Mouse (Mus musculus) myocyte (in vitro differentiated cells): ENCODE results near the gene 4930519G04Rik. TPM values are rescaled to one million over a fixed set of nuclear protein-coding genes. Genes with fewer than 3 reads are reported as not detected.
"Not testable (repeated sequence)": the region's sequence is repeated elsewhere in the genome, so short reads cannot be mapped to it uniquely, and the experiment has no call there.

ENCODE experiments used
- H3K27me3 ChIP-seq: one replicate; pipeline ENCODE4 v1.6.1; 2011; ENCODE audit not compliant: control insufficient read depth, insufficient read depth, insufficient read length
- H3K36me3 ChIP-seq: one replicate; pipeline ENCODE4 v1.6.1; 2011; ENCODE audit not compliant: control insufficient read depth, insufficient read depth
- H3K4me2 ChIP-seq: one replicate; pipeline ENCODE4 v1.6.1; 2011; ENCODE audit warnings: low read depth, control low read depth
- H3K4me3 ChIP-seq: one replicate; pipeline ENCODE4 v1.5.1; 2011; ENCODE audit warnings: mild to moderate bottlenecking, control low read depth, moderate library complexity
- H3K79me2 ChIP-seq: one replicate; pipeline ENCODE4 v1.6.1; 2011; ENCODE audit not compliant: control insufficient read depth, insufficient read depth
- H3ac ChIP-seq: one replicate; pipeline ENCODE4 v1.6.1; 2011; ENCODE audit not compliant: control insufficient read depth, insufficient read length
- CEBPB ChIP-seq: IDR thresholded peaks from 2 replicates; pipeline ENCODE4 v1.6.1; 2011; ENCODE audit warnings: mild to moderate bottlenecking, moderate library complexity; ENCODE audit not compliant: poor library complexity, insufficient read depth, severe bottlenecking
- E2F4 ChIP-seq: IDR thresholded peaks from one replicate; pipeline ENCODE4 v1.6.1; 2011; ENCODE audit warnings: mild to moderate bottlenecking, control low read depth, moderate library complexity; ENCODE audit not compliant: insufficient read depth
- MAX ChIP-seq: IDR thresholded peaks from one replicate; pipeline ENCODE4 v1.6.1; 2011; ENCODE audit warnings: low read depth, mild to moderate bottlenecking, control low read depth
- MYOD1 ChIP-seq, 3 experiments: IDR thresholded peaks; one replicate each; pipeline ENCODE4 v1.6.1; 2011; ENCODE audit warnings: control low read depth in 2 of 3, low read depth in 2 of 3, mild to moderate bottlenecking in 2 of 3, moderate library complexity in 1 of 3; ENCODE audit not compliant: insufficient read length in 2 of 3, control insufficient read depth in 1 of 3
- MYOG ChIP-seq, 3 experiments: IDR thresholded peaks; one replicate each; pipeline ENCODE4 v1.6.1; 2011; ENCODE audit warnings: control low read depth in 2 of 3, low read depth in 2 of 3, mild to moderate bottlenecking in 2 of 3; ENCODE audit not compliant: insufficient read length in 2 of 3, control insufficient read depth in 1 of 3, insufficient read depth in 1 of 3
- POLR2A ChIP-seq: IDR thresholded peaks from one replicate; pipeline ENCODE4 v1.6.1; 2011; ENCODE audit warnings: low read depth, mild to moderate bottlenecking, control low read depth, moderate library complexity; ENCODE audit not compliant: insufficient read length
- POLR2AphosphoS2 ChIP-seq: IDR thresholded peaks from one replicate; pipeline ENCODE4 v1.6.1; 2011; ENCODE audit warnings: low read depth, control low read depth; ENCODE audit not compliant: insufficient read length
- REST ChIP-seq: IDR thresholded peaks from one replicate; pipeline ENCODE4 v1.6.1; 2011; ENCODE audit warnings: mild to moderate bottlenecking, control low read depth, moderate library complexity; ENCODE audit not compliant: insufficient read depth, insufficient read length
- SRF ChIP-seq: IDR thresholded peaks from one replicate; pipeline ENCODE4 v1.6.1; 2011; ENCODE audit warnings: low read depth; ENCODE audit not compliant: control insufficient read depth, insufficient read length
- TCF12 ChIP-seq: IDR thresholded peaks from one replicate; pipeline ENCODE4 v1.6.1; 2011; ENCODE audit warnings: mild to moderate bottlenecking, control low read depth; ENCODE audit not compliant: poor library complexity, insufficient read depth, severe bottlenecking
- TCF3 ChIP-seq: IDR thresholded peaks from one replicate; pipeline ENCODE4 v1.6.1; 2011; ENCODE audit warnings: low read depth, control low read depth; ENCODE audit not compliant: insufficient read length
- USF1 ChIP-seq: IDR thresholded peaks from one replicate; pipeline ENCODE4 v1.6.1; 2011; ENCODE audit warnings: low read depth, mild to moderate bottlenecking, control low read depth, moderate library complexity
- polyA plus RNA-seq: library from polyadenylated mRNA; unstranded; fragments of >200 nt; fragmentation: generic; extraction: Trizol; gene quantifications from one replicate; pipeline ENCODE4 v1.2.1, GENCODE M21; 2012; ENCODE audit warnings: missing spikeins

The 4930519G04Rik gene
- not detected for polyA plus RNA-seq

DNA sequence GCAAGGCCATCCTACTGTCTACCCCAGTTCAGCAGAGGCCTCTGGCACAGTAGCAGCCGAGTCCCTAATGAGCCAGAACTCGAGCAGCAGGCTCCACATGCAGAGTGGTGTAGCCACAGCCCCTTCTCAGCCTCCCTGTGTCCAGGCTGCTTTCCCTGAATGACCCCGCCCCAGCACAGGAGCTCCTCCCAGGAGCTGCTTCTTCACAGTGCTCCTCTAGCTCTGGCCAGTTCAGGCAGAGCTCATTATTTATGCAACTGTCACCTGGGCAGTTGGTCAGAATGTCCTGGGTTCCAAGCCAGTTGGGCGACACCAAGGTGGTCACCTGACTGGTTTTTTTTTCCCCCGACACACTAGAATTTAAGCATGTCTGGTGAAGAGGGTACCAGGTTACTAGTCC lies at the start of gene 4930519G04Rik:
TSS of gene 4930519G04Rik (plus strand) at position 301 of the 400 bp plus-strand sequence.
- H3ac ChIP-seq, H3K4me3 ChIP-seq, H3K4me2 ChIP-seq, H3K27me3 ChIP-seq, H3K79me2 ChIP-seq, H3K36me3 ChIP-seq: not testable (repeated sequence)

GRCm38 (mm10) chr5:114804335-114804734 lies 49.1 kb upstream of the 4930519G04Rik start:
- no peak for TF ChIP-seq REST
- no peak for TF ChIP-seq MYOD1 (IDR thresholded peaks at IDR 0.05; ENCODE audit: control insufficient read depth in 1 of 3, insufficient read length in 2 of 3, low read depth in 2 of 3)
- no peak for TF ChIP-seq E2F4
- TF ChIP-seq SRF = no peak
- no peak for TF ChIP-seq MAX
- TF ChIP-seq TCF3 = no peak
- no peak for TF ChIP-seq MYOG (IDR thresholded peaks at IDR 0.05; ENCODE audit: control insufficient read depth in 1 of 3, insufficient read depth in 1 of 3, insufficient read length in 2 of 3, low read depth in 2 of 3)
- no peak for TF ChIP-seq POLR2A
- TF ChIP-seq TCF12 = no peak
- no peak overlapping the region for H3ac ChIP-seq
- no peaks in the 10 kb centered on the region for H3K27me3 ChIP-seq
- no peak overlapping the region for H3K4me3 ChIP-seq
- peaks cover 5% of the 10 kb centered on the region for H3K36me3 ChIP-seq
- no peak overlapping the region for H3K4me2 ChIP-seq
- no peaks in the 10 kb centered on the region for H3K79me2 ChIP-seq

DNA sequence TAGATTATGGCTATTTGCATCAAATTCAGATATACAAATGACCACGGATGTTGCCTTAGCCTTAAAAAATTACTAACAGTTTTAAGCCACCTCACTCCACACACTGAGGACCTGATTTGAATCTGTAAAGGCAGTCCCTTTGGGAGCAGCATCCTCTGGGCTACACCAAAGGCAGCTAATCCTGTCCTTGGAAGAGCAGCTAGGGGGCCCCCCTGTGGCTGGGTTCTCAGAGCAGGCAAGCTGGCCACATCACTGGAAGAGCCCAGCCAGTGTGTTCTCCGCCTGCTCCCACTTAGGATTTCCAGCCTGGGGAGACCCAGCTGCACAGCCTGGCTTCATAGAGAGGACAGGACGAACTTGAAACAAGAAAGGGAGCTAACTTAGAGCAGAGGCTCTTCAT lies 48.5 kb upstream of the 4930519G04Rik start:
- Histone ChIP-seq H3K4me3 (no peak overlapping the region), H3ac (no peak overlapping the region), H3K27me3 (no peaks in the 10 kb centered on the region), H3K4me2 (no peak overlapping the region), H3K36me3 (peaks cover 5% of the 10 kb centered on the region), H3K79me2 (no peaks in the 10 kb centered on the region)
- TF ChIP-seq TCF12 (no peak), E2F4 (no peak), SRF (no peak), USF1 (no peak), TCF3 (no peak), MYOD1 (IDR thresholded peaks at IDR 0.05; ENCODE audit: control insufficient read depth in 1 of 3, insufficient read length in 2 of 3, low read depth in 2 of 3) (no peak), MYOG (IDR thresholded peaks at IDR 0.05; ENCODE audit: control insufficient read depth in 1 of 3, insufficient read depth in 1 of 3, insufficient read length in 2 of 3, low read depth in 2 of 3) (no peak), POLR2A (no peak), POLR2AphosphoS2 (no peak), REST (no peak), MAX (no peak)

- no peaks in the 10 kb centered on the region for H3K27me3 ChIP-seq
- H3K4me3 ChIP-seq = no peak overlapping the region
- no peak overlapping the region for H3ac ChIP-seq
- no peak overlapping the region for H3K4me2 ChIP-seq
- H3K79me2 ChIP-seq = no peaks in the 10 kb centered on the region
- TF ChIP-seq MAX (no peak), CEBPB (no peak), MYOG (IDR thresholded peaks at IDR 0.05; ENCODE audit: control insufficient read depth in 1 of 3, insufficient read depth in 1 of 3, insufficient read length in 2 of 3, low read depth in 2 of 3) (no peak), POLR2AphosphoS2 (no peak), MYOD1 (IDR thresholded peaks at IDR 0.05; ENCODE audit: control insufficient read depth in 1 of 3, insufficient read length in 2 of 3, low read depth in 2 of 3) (no peak)
- H3K36me3 ChIP-seq = peaks cover 5% of the 10 kb centered on the region
Measured at GRCm38 (mm10) chr5:114805436-114806350, 47.8 kb upstream of the 4930519G04Rik start.

- Histone ChIP-seq H3K4me3 (no peak overlapping the region), H3K79me2 (no peaks in the 10 kb centered on the region), H3K27me3 (no peaks in the 10 kb centered on the region), H3K4me2 (no peak overlapping the region), H3ac (no peak overlapping the region), H3K36me3 (peaks cover 5% of the 10 kb centered on the region)
- no peak for TF ChIP-seq CEBPB
Measured at GRCm38 (mm10) chr5:114806636-114807035, 46.8 kb upstream of the 4930519G04Rik start.

DNA sequence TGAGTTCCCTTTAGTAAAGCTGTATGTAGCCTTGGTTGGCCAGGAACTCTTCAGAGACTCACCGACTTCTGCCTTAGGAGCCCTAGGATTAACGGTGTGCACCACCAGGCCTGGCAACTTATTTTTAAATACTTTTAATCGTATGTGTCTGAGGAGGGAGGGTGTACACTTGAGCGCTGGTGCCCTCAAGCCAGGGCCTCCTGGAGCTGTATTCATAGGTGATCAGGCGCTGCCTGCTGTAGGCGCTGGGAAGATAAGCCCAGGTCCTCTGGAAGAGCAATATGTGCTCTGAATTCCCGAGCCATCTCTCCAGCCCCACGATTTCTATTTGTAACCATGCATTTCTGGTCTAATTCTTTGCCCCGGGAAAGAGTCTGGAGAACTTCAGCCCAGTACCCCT lies 46.4 kb upstream of the 4930519G04Rik start:
- Histone ChIP-seq H3K4me3 (no peak overlapping the region), H3K36me3 (peaks cover 5% of the 10 kb centered on the region), H3K27me3 (no peaks in the 10 kb centered on the region), H3ac (no peak overlapping the region), H3K79me2 (no peaks in the 10 kb centered on the region), H3K4me2 (no peak overlapping the region)
- TF ChIP-seq MYOG (IDR thresholded peaks at IDR 0.05; ENCODE audit: control insufficient read depth in 1 of 3, insufficient read depth in 1 of 3, insufficient read length in 2 of 3, low read depth in 2 of 3) = no peak
- TF ChIP-seq POLR2A = no peak
- TF ChIP-seq SRF = no peak
- no peak for TF ChIP-seq USF1
- TF ChIP-seq MYOD1 (IDR thresholded peaks at IDR 0.05; ENCODE audit: control insufficient read depth in 1 of 3, insufficient read length in 2 of 3, low read depth in 2 of 3) = no peak
- no peak for TF ChIP-seq POLR2AphosphoS2
- TF ChIP-seq TCF3 = no peak
- TF ChIP-seq REST = no peak
- no peak for TF ChIP-seq MAX
